Mouse (Mus musculus) cerebellum, adult 18-20 months (tissue): ENCODE measurements around the gene Fjx1.
A peak's percentile ranks its signal among the peaks of the same experiment; 100 is the strongest.

Source experiments
- DNase-seq, 2 experiments: peaks; one replicate each; pipeline ENCODE4 v3.0.0; 2021

Gene Fjx1

DNA sequence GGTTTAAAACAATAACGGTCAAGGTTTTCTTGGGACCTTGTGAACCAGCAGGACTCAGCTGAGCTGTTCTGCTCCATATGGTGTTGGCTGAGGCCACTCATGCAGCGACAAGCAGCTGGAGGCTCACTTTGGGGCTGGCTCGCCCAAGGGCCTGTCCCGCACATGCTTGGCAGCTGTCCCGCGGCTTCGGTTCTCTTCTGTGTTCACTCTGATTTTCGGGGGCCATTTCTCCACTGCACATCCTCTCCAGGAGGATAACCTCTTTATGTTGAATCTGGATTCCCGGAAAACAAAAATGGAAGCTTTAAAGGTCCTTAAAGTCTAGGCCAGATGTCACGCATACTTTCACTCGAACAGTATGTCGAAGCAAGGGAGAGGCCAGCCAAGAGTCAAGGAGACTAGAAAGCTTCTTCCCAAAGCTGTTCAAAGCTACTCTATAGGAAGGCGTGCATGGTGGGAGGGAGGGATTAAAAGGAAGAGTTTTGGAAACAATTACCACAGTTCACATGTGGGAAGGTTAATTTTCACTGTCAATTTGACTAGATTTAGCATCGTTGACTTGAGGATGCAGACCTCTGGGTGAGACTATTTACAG lies 36.1 kb downstream of the Fjx1 start:
- peak in 1 of 2 experiments; percentile 11 for DNase-seq

DNA sequence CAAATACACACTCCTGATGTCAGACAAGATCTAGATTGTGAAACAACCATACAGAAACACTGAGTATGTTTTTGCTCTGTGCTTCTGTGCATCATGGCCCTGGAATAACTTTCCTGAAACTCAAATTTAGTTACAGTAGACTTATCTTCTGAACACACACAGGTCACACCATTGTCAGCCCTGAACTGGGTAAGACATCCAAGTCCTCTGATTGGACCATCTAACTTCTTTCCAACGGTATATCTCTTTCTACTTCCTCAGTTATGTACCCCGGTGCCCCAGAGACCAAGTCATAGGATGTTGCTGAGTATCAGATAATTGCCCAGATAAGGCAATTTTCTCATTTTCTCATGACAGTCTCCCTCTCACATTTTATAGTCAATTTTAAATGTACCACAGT lies 39.6 kb downstream of the Fjx1 start:
- no peak for DNase-seq

- no peak for DNase-seq
These were observed 41.7 kb downstream of the Fjx1 start for GRCm38 (mm10) chr2:102410615-102411014.

DNA sequence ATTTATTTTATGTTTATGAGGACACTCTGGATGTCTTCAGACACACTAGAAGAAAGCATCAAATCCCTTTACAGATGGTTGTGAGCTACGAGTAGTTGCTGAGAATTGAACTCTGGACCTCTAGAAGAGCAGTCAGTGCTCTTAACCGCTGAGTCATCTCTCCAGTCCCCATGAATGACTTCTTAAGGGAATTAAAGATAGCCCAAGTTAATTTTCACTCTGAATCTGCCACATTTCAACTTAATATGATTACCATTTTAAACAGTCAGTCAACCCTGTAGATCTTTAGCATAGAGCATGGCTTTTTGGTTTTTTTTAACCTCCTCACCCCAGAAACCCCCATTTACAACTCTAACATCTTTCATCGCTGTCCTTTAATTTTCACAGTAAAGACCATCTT lies 42.6 kb downstream of the Fjx1 start:
- DNase-seq, result no peak

GRCm38 (mm10) chr2:102407363-102408184 lies 44.7 kb downstream of the Fjx1 start, which contains the start of gene Trim44:
Gene Trim44, minus strand, starts transcription at chr2:102407828.
- DNase-seq, result no peak

DNA sequence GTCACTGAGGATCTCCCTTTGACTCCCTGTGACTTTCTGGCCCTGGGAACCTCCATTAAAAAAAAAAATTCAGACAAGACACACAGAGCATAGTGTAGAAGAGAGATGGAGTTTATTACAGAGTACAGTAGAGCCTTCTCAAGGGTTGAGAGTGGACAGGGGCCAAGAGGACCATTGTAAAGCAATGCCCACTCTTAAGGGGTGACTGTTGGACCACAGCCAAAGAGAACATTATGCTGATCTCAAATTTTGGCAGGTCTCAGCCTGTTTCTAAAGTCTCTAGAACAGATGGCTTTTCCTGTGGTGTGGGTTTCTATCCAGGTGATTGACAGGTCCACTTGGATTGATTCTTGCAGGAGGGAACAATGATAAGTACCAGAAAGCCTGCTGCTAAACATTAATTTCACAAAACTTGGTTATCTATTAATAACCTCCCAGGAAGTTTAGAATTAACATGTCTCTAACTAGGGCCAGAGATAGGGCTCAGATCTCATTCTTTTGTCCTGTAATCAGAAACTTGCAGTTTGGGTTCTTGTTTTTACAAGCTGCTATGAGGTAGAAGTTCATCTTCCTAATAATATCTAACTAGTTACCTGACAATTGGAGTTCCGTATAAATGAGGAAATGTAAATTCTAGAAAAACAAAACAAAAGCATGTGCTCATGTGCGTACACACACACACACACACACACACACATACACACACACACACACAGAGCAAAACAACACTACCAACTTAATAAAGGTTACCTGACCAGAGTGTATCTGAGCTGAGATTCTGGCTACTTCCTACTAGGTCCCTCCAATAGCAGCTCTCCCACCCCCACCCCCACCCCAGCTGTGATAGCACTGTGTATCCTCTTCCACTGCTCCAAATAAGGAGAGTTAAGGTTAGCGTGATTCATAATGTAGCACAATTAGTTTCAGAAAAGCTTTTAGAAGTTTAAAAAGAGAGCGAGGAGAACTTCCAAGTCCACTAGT lies 45.7 kb downstream of the Fjx1 start:
- no peak for DNase-seq

DNA sequence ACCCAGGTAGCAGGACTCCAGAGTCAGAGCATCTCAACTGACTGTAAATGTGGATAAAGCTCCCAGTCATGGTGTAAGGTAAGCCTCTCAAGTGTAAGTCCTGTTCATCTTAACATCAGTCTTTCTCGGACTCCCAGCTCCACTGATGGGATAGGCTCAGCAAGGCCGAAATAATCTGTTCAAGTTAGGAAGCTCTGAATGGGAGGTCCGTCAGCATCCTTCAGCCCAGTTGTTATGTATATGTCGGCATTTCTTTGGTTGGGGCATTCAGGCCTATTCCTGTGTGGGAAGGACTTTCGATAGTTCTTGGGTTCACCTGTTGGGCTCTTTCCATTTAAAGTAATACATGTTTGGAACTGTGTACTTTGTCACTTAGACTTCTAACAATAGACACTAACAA lies 48.3 kb downstream of the Fjx1 start:
- DNase-seq, result no peak

DNA sequence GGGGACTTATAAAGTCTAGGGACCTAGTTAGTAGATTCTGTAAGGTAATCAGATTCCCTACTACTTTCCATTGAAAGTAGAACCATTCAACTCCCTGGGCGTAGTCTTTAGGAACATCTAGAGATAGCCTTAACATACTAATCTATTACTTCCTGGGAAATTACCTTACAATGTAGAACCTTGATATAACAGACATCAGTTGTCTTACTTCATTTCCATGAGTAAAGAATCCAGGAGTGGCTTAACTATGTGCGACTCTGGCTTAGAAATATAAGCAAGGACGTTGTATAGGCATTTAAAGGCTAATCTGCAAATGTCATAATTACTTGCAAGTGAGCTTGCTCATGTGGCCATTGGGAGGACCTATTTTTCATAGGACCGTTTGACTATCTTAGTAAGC lies 49.0 kb downstream of the Fjx1 start:
- no peak for DNase-seq

DNA sequence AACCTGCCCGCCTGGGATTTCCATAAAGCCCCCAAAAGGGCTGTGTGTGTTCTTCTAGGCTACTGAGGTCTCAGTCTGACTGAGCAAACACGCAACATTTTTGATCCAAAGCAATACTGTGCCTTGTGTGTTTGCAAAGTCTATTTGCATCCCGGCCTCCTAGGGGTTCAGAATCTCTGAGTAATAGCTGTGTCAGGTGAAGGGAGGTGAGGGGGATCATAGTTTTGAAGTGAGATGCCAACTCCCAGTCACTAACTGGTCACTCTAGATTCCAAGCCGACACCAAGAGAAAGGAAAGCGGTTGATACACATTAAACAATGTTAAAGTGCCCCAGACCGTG lies 51.0 kb downstream of the Fjx1 start:
- DNase-seq, result no peak

GRCm38 (mm10) chr2:102400605-102401351 lies 51.5 kb downstream of the Fjx1 start:
- DNase-seq, result peak; percentile 86 to 88

GRCm38 (mm10) chr2:102399864-102400604 lies 52.3 kb downstream of the Fjx1 start:
- DNase-seq, result no peak
